Mouse (Mus musculus): Measurements from ENCODE around the gene Crls1. TPM values are rescaled to one million over a fixed set of nuclear protein-coding genes. Genes with fewer than 3 reads are reported as not detected.

Crls1 gene
- polyA plus RNA-seq, 1 experiment from 2014 or later, result 18.9 TPM

DNA sequence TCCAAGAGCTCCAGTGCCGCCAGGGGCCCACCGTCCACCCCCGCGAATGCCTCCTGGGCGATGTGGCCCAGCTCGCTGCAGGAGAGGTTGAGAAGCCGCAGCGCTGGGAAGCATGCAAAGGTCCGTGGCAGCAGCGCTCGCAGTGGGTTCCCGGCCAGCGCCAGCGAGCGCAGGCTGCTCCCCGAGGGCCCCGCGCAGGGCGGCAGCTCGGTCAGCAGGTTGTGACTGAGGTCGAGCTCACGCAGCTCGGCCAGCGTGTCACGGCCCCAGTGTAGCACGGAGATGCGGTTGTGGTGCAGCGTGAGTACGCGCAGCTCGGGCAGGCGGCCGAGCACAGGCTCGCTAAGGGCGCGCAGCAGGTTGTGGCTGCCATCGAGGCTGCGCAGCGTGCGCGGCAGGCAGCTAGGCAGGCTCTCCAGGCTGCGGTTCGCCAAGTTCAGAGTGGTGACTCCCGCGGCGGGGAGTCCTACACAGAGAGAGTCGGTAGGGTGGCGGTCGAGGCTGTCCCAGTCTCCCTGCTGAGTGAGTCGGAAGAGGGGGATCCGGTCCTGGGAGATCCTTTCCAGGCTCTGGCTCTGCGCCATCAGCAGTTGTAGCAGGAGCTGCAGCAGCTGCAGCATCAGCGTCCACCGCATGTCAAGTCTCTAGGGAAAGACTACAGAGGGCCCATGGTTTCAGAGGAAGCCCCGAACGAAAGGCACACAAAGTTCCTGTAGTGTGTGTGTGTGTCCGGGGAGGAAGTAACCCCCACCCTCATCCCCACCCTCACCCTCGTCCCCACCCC lies 33.0 kb downstream of the Crls1 start:
- H3K4me3 ChIP-seq (ENCODE audit: low read depth, low read length), result peak overlapping the region; percentile 41
- WGBS (ENCODE audit: insufficient replicate concordance), result under 1% methylated on average over 58 of the region's 58 CpGs
- H3K4me2 ChIP-seq (ENCODE audit: low read depth, low read length), result peak overlapping the region; percentile 78
- peak; percentile 47 for DNase-seq
- no peaks in the 10 kb centered on the region for H3K36me3 ChIP-seq (replicated peaks; ENCODE audit: insufficient read depth, low read length)
- TF ChIP-seq CTCF (IDR thresholded peaks at IDR 0.05; ENCODE audit: low read depth) (no peak), EP300 (IDR thresholded peaks at IDR 0.05; ENCODE audit: low read depth) (no peak)
- H3K27ac ChIP-seq (ENCODE audit: low read depth), result no peak overlapping the region
- no peaks in the 10 kb centered on the region for H3K9me3 ChIP-seq (ENCODE audit: low read length)
- ATAC-seq, result peak; percentile 55
- peaks cover 47% of the 10 kb centered on the region for H3K27me3 ChIP-seq (ENCODE audit: insufficient read depth, low read length)
- H3K9ac ChIP-seq (replicated peaks), result peak overlapping the region; percentile 13; the same call in 1 of the 2 replicates
- peaks cover 6% of the 10 kb centered on the region; the same call in 1 of the 2 replicates for H3K4me1 ChIP-seq (ENCODE audit: insufficient read depth)

DNA sequence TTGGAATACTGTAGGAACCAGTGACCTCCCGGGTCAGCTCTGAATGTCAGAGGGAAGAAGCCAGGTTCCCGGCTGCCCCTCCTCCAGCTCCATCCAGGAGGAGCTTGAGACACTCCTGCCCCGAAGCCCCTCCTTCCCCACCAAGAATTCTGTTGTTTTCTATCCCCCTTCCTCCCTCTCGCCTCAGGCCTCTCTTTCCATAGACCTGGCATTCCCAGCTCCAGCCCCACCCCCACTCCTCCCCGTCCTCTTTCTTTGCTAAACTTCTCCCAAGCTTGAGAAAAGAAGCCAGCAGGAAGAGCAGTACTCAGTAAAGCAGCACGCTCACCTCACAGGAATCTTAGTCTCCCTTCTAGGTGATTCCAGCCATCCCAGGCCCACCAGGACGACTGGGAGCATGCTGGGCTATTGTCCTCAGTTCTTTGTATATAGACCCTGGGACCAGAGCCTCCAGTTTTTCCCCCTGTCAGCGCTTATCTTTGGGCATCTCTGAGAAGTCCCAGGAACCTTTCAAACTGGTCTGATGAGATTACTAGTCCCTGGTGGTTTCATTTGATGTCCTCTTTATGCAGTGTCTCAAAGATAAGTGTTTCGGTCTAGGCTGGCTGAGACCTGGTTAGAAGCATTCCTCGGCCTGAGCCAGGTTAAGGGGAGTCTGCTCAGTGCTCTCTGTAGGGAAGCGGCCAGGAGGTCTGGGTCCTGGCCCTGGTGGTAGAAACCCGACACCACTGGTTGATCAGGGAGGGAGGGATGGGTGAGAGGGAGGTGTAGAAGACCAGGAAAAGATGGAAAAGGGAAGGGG lies 34.6 kb downstream of the Crls1 start, which contains the start of gene Lrrn4:
TSS of gene Lrrn4 (minus strand) at position 48 of the 802 bp plus-strand sequence.
- no peak for TF ChIP-seq EP300 (IDR thresholded peaks at IDR 0.05; ENCODE audit: low read depth)
- Histone ChIP-seq H3K4me1 (ENCODE audit: insufficient read depth) (peaks cover 6% of the 10 kb centered on the region; the same call in 1 of the 2 replicates), H3K9ac (replicated peaks) (no peak within 1 kb of the TSS), H3K4me2 (ENCODE audit: low read depth, low read length) (peak within 1 kb of the TSS; percentile 78), H3K4me3 (ENCODE audit: low read depth, low read length) (peak within 1 kb of the TSS; percentile 41), H3K36me3 (replicated peaks; ENCODE audit: insufficient read depth, low read length) (no peaks in the 10 kb centered on the region), H3K27me3 (ENCODE audit: insufficient read depth, low read length) (peaks cover 47% of the 10 kb centered on the region), H3K9me3 (ENCODE audit: low read length) (no peaks in the 10 kb centered on the region), H3K27ac (ENCODE audit: low read depth) (no peak within 1 kb of the TSS)
- ATAC-seq (no peak), DNase-seq (no peak)
- 27% methylated on average over 12 of the region's 12 CpGs for WGBS (ENCODE audit: insufficient replicate concordance)

DNA sequence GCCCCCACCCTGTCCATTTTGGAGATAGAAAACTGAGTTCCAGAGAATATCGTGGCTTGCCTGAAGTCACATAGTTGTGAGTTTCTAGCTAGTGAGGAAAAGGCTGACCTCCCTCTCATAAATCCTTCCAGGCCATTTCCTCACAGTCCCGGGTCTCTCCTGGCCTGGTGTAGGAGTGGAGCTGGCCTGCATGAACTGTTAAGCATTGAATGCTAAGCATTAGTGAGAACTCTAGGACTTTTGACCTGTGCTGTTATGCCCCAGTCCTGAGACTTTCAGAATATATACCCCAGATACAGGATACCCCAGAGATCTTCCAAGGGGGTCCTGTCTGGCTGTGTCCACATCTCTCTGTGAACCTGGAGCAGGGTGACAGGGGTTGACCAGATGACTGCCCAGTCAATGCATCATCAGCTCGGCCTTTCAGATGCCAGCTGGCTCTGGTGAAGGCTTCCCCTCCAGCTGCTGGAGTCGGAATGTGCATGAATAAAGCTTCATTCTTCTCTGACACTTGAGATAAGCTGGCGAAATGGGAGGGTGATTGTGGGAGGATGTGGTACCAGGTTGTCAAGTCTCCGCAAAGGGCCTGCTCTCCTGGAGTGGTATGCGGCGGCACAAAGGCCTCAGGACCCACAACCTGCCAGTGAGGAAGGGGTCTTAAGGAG lies 38.0 kb downstream of the Crls1 start:
- no peak for DNase-seq

DNA sequence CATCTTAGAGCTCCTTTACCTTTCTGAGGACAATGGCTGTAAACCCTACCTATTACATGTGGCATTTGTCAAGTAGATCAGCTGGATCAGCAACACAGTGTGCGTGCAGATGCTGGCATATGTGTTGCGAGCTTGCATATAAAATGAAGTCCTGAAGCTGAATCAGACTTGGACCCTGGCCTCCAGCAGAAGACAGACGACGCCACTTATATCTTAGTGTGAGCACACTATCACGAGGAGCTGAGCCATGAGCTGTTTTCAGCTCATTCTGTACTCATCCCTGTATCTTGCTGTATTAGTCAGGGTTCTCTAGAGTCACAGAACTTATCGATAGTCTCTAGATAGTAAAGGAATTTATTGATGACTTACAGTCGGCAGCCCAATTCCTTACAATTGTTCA lies 38.8 kb downstream of the Crls1 start:
- H3K27me3 ChIP-seq (ENCODE audit: insufficient read depth, low read length), result peaks cover 19% of the 10 kb centered on the region
- 76% methylated on average over 6 of the region's 7 CpGs for WGBS (ENCODE audit: insufficient replicate concordance)
- H3K36me3 ChIP-seq (replicated peaks; ENCODE audit: insufficient read depth, low read length), result no peaks in the 10 kb centered on the region
- H3K4me1 ChIP-seq (ENCODE audit: insufficient read depth), result no peaks in the 10 kb centered on the region
- DNase-seq (no peak), ATAC-seq (no peak)
- no peak overlapping the region for H3K4me2 ChIP-seq (ENCODE audit: low read depth, low read length)
- no peak for TF ChIP-seq EP300 (IDR thresholded peaks at IDR 0.05; ENCODE audit: low read depth)
- no peak for TF ChIP-seq CTCF (IDR thresholded peaks at IDR 0.05; ENCODE audit: low read depth)
- H3K9ac ChIP-seq (replicated peaks), result no peak overlapping the region
- H3K27ac ChIP-seq (ENCODE audit: low read depth), result no peak overlapping the region
- H3K9me3 ChIP-seq (ENCODE audit: low read length), result no peaks in the 10 kb centered on the region
- no peak overlapping the region for H3K4me3 ChIP-seq (ENCODE audit: low read depth, low read length)

More for the DNA sequence above, 38.0 kb downstream of the Crls1 start:
- 0 out of 2 replicates have a peak, but pooled peaks cover under 1% of the 10 kb centered on the region for H3K4me1 ChIP-seq (ENCODE audit: insufficient read depth)
- ATAC-seq, result no peak
- no peak overlapping the region for H3K4me2 ChIP-seq (ENCODE audit: low read depth, low read length)
- no peaks in the 10 kb centered on the region for H3K36me3 ChIP-seq (replicated peaks; ENCODE audit: insufficient read depth, low read length)
- 57% methylated on average over 8 of the region's 8 CpGs for WGBS (ENCODE audit: insufficient replicate concordance)
- no peak overlapping the region for H3K4me3 ChIP-seq (ENCODE audit: low read depth, low read length)
- no peak overlapping the region for H3K27ac ChIP-seq (ENCODE audit: low read depth)
- no peak overlapping the region for H3K9ac ChIP-seq (replicated peaks)
- H3K27me3 ChIP-seq (ENCODE audit: insufficient read depth, low read length), result peaks cover 26% of the 10 kb centered on the region
- H3K9me3 ChIP-seq (ENCODE audit: low read length), result no peaks in the 10 kb centered on the region
- TF ChIP-seq EP300 (IDR thresholded peaks at IDR 0.05; ENCODE audit: low read depth) (no peak), CTCF (IDR thresholded peaks at IDR 0.05; ENCODE audit: low read depth) (no peak)

DNA sequence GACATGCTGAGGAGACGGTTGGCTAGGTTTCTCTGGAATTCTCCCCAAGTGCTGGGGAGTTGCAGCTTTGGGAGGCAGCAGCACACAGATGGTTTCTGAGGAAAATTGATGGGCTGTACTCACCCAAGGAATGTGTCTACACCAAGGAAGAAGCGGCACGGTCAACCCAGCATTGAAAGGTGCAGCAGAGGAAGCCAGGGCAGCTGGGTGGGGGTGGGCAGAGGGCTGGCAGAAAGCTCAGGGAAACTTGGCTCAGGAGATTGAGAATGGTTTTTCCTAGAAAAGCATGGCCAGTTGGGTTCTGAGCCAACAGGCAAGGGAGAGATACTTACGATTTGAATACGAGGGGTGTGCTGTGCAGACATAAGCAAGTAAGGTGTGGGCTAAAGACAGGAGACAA lies 47.4 kb downstream of the Crls1 start:
- H3K4me3 ChIP-seq (ENCODE audit: low read depth, low read length), result no peak overlapping the region
- no peak overlapping the region for H3K27ac ChIP-seq (ENCODE audit: low read depth)
- no peaks in the 10 kb centered on the region for H3K27me3 ChIP-seq (ENCODE audit: insufficient read depth, low read length)
- no peak overlapping the region for H3K4me2 ChIP-seq (ENCODE audit: low read depth, low read length)
- ATAC-seq, result no peak
- no peaks in the 10 kb centered on the region for H3K36me3 ChIP-seq (replicated peaks; ENCODE audit: insufficient read depth, low read length)
- DNase-seq, result no peak
- 73% methylated on average over 5 of the region's 5 CpGs for WGBS (ENCODE audit: insufficient replicate concordance)
- no peak overlapping the region for H3K9ac ChIP-seq (replicated peaks)
- no peaks in the 10 kb centered on the region for H3K4me1 ChIP-seq (ENCODE audit: insufficient read depth)
- no peak for TF ChIP-seq EP300 (IDR thresholded peaks at IDR 0.05; ENCODE audit: low read depth)
- TF ChIP-seq CTCF (IDR thresholded peaks at IDR 0.05; ENCODE audit: low read depth), result no peak
- H3K9me3 ChIP-seq (ENCODE audit: low read length), result no peaks in the 10 kb centered on the region

DNA sequence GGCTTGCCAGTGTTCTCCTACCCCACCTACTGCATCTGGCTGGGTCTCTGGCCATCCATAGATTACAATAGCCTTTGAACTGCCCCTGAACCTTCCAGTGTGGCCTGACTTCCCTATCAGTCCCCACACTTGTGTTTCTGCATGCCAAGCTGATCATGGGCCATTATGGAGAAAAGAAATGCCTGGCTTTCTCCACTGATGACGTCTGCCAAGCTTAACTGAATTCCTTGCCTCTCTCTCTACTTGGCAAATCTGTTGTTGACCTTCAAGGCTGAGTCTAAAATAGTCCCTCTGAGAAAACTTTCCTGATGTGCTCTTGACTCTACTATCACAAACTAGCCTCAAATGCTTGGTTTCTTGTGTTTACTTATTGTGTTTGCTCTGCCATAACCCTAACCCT lies 51.7 kb downstream of the Crls1 start:
- WGBS (ENCODE audit: insufficient replicate concordance), result 24% methylated on average over 1 of the region's 1 CpGs

More for the DNA sequence above, 51.7 kb downstream of the Crls1 start:
- H3K4me1 ChIP-seq (ENCODE audit: insufficient read depth), result no peaks in the 10 kb centered on the region
- no peak overlapping the region for H3K27ac ChIP-seq (ENCODE audit: low read depth)
- no peak overlapping the region for H3K4me3 ChIP-seq (ENCODE audit: low read depth, low read length)
- no peak overlapping the region for H3K9ac ChIP-seq (replicated peaks)
- no peaks in the 10 kb centered on the region for H3K9me3 ChIP-seq (ENCODE audit: low read length)
- no peaks in the 10 kb centered on the region for H3K27me3 ChIP-seq (ENCODE audit: insufficient read depth, low read length)
- no peaks in the 10 kb centered on the region for H3K36me3 ChIP-seq (replicated peaks; ENCODE audit: insufficient read depth, low read length)
- no peak for ATAC-seq
- no peak overlapping the region for H3K4me2 ChIP-seq (ENCODE audit: low read depth, low read length)
- no peak for TF ChIP-seq EP300 (IDR thresholded peaks at IDR 0.05; ENCODE audit: low read depth)
- TF ChIP-seq CTCF (IDR thresholded peaks at IDR 0.05; ENCODE audit: low read depth), result no peak
- no peak for DNase-seq

Data from liver, postnatal 0 days (tissue).